Mouse (Mus musculus) liver, embryonic 16.5 days (tissue): ENCODE data around the gene Pgbd5. TPM values are rescaled to one million over a fixed set of nuclear protein-coding genes. Genes with fewer than 3 reads are reported as not detected.

Experiments used
- ATAC-seq: fragments of 200-750 bp; cut with Nextera tagmentation; 2 replicates; pipeline ENCODE4 v1.8.0; 2017; ENCODE audit warnings: low read depth, mild to moderate bottlenecking, moderate number of reproducible peaks, moderate library complexity
- H3K27ac ChIP-seq: fragments of 300-500 bp; sonication (generic); 2 replicates; pipeline ENCODE4 v1.5.1; 2014; ENCODE audit warnings: mild to moderate bottlenecking, low read length
- H3K27me3 ChIP-seq: fragments of 300-500 bp; sonication (generic); 2 replicates; pipeline ENCODE4 v1.6.1; 2014; ENCODE audit warnings: low read depth, low read length, mixed read lengths; ENCODE audit not compliant: control insufficient read depth, insufficient read depth
- H3K36me3 ChIP-seq: fragments of 300-500 bp; sonication (generic); 2 replicates; pipeline ENCODE4 v1.6.1; 2014; ENCODE audit warnings: mild to moderate bottlenecking; ENCODE audit not compliant: control insufficient read depth, insufficient read depth
- H3K4me1 ChIP-seq: fragments of 300-500 bp; sonication (generic); 2 replicates; pipeline ENCODE4 v1.6.1; 2014; ENCODE audit warnings: low read depth, low read length, mixed read lengths; ENCODE audit not compliant: control insufficient read depth
- H3K4me2 ChIP-seq: fragments of 300-500 bp; sonication (generic); 2 replicates; pipeline ENCODE4 v1.6.1; 2014; ENCODE audit warnings: low read depth, low read length, mixed read lengths
- H3K4me3 ChIP-seq: fragments of 300-500 bp; sonication (generic); 2 replicates; pipeline ENCODE4 v1.5.1; 2014; ENCODE audit warnings: low read depth, mild to moderate bottlenecking, low read length
- H3K9ac ChIP-seq: fragments of 300-500 bp; sonication (generic); 2 replicates; pipeline ENCODE4 v1.6.1; 2014; ENCODE audit warnings: low read depth, low read length
- H3K9me3 ChIP-seq: fragments of 300-500 bp; sonication (generic); replicated peaks from 2 replicates; pipeline ENCODE4 v1.6.1; 2016; ENCODE audit warnings: low read length; ENCODE audit not compliant: control insufficient read depth
- WGBS: fragments of 180-500 bp; shearing (Covaris S2); extraction: QIAGEN DNeasy Blood & Tissue Kit; methylation state at CpG from one replicate; pipeline ENCODE4 v1.1.7; 2014; ENCODE audit not compliant: insufficient replicate concordance; 5-methylcytosine and 5-hydroxymethylcytosine counted together
- polyA plus RNA-seq: library from polyadenylated mRNA; unstranded; fragments of >200 nt; fragmentation: Nextera tagmentation; extraction: Ambion mirVana; gene quantifications from 2 replicates; pipeline ENCODE4 v1.2.1, GENCODE M21; 2015

The Pgbd5 gene
- polyA plus RNA-seq, 1 experiment from 2014 or later = 0.11 TPM

GRCm38 (mm10) chr8:124416646-124417045 lies 22.8 kb downstream of the Pgbd5 start:
- H3K9ac ChIP-seq = no peak overlapping the region
- H3K9me3 ChIP-seq = no peaks in the 10 kb centered on the region
- H3K27ac ChIP-seq = no peak overlapping the region
- no peak overlapping the region for H3K4me3 ChIP-seq
- no peaks in the 10 kb centered on the region for H3K4me1 ChIP-seq
- ATAC-seq = no peak
- 62% methylated on average over 7 of the region's 7 CpGs for WGBS
- H3K4me2 ChIP-seq = no peak overlapping the region
- no peaks in the 10 kb centered on the region for H3K36me3 ChIP-seq
- no peaks in the 10 kb centered on the region for H3K27me3 ChIP-seq

- no peaks in the 10 kb centered on the region for H3K9me3 ChIP-seq
- H3K4me2 ChIP-seq = no peak overlapping the region
- H3K27ac ChIP-seq = no peak overlapping the region
- no peaks in the 10 kb centered on the region for H3K27me3 ChIP-seq
- H3K4me3 ChIP-seq = no peak overlapping the region
- WGBS = 42% methylated on average over 3 of the region's 3 CpGs
- H3K4me1 ChIP-seq = no peaks in the 10 kb centered on the region
- no peak overlapping the region for H3K9ac ChIP-seq
- no peaks in the 10 kb centered on the region for H3K36me3 ChIP-seq
- ATAC-seq = no peak
Measured at GRCm38 (mm10) chr8:124415789-124416188, 23.7 kb downstream of the Pgbd5 start.

- whole genome bisulfite sequencing = 68% methylated on average over 8 of the region's 8 CpGs
- H3K36me3 ChIP-seq = no peaks in the 10 kb centered on the region
- H3K27ac ChIP-seq = no peak overlapping the region
- no peak for ATAC-seq
- H3K4me2 ChIP-seq = no peak overlapping the region
- no peaks in the 10 kb centered on the region for H3K27me3 ChIP-seq
- no peak overlapping the region for H3K9ac ChIP-seq
- no peaks in the 10 kb centered on the region for H3K9me3 ChIP-seq
- no peaks in the 10 kb centered on the region for H3K4me1 ChIP-seq
- no peak overlapping the region for H3K4me3 ChIP-seq
Measured at GRCm38 (mm10) chr8:124415002-124415401, 24.5 kb downstream of the Pgbd5 start.

GRCm38 (mm10) chr8:124413244-124413965 lies 26.1 kb downstream of the Pgbd5 start:
- H3K36me3 ChIP-seq = no peaks in the 10 kb centered on the region
- WGBS = 52% methylated on average over 11 of the region's 11 CpGs
- no peaks in the 10 kb centered on the region for H3K4me1 ChIP-seq
- H3K27me3 ChIP-seq = no peaks in the 10 kb centered on the region
- H3K4me2 ChIP-seq = no peak overlapping the region
- no peak overlapping the region for H3K9ac ChIP-seq
- H3K9me3 ChIP-seq = no peaks in the 10 kb centered on the region
- no peak overlapping the region for H3K27ac ChIP-seq
- no peak for ATAC-seq
- no peak overlapping the region for H3K4me3 ChIP-seq

- Histone ChIP-seq H3K4me1 (no peaks in the 10 kb centered on the region), H3K4me2 (no peak overlapping the region), H3K27me3 (no peaks in the 10 kb centered on the region), H3K9ac (no peak overlapping the region), H3K9me3 (no peaks in the 10 kb centered on the region), H3K36me3 (no peaks in the 10 kb centered on the region), H3K4me3 (no peak overlapping the region), H3K27ac (no peak overlapping the region)
- WGBS = 66% methylated on average over 19 of the region's 19 CpGs
- ATAC-seq = no peak
Measured at GRCm38 (mm10) chr8:124412496-124413243, 26.8 kb downstream of the Pgbd5 start.

- H3K4me3 ChIP-seq = no peak overlapping the region
- no peaks in the 10 kb centered on the region for H3K4me1 ChIP-seq
- H3K4me2 ChIP-seq = no peak overlapping the region
- H3K9me3 ChIP-seq = no peaks in the 10 kb centered on the region
- H3K36me3 ChIP-seq = no peaks in the 10 kb centered on the region
- no peak overlapping the region for H3K9ac ChIP-seq
- no peak overlapping the region for H3K27ac ChIP-seq
- 60% methylated on average over 11 of the region's 12 CpGs for WGBS
- H3K27me3 ChIP-seq = no peaks in the 10 kb centered on the region
- no peak for ATAC-seq
Measured at GRCm38 (mm10) chr8:124404471-124405260, 34.8 kb downstream of the Pgbd5 start.

- WGBS = 41% methylated on average over 3 of the region's 3 CpGs
- no peak for ATAC-seq
Measured at GRCm38 (mm10) chr8:124403876-124404275, 35.6 kb downstream of the Pgbd5 start.

GRCm38 (mm10) chr8:124399403-124399861 lies 40.0 kb downstream of the Pgbd5 start:
- WGBS = 68% methylated on average over 11 of the region's 11 CpGs
- Histone ChIP-seq H3K9ac (no peak overlapping the region), H3K36me3 (no peaks in the 10 kb centered on the region), H3K9me3 (no peaks in the 10 kb centered on the region), H3K27me3 (no peaks in the 10 kb centered on the region), H3K4me3 (no peak overlapping the region), H3K27ac (no peak overlapping the region), H3K4me1 (no peaks in the 10 kb centered on the region), H3K4me2 (no peak overlapping the region)
- ATAC-seq = no peak

More at GRCm38 (mm10) chr8:124403876-124404275, 35.6 kb downstream of the Pgbd5 start:
- H3K36me3 ChIP-seq = no peaks in the 10 kb centered on the region
- no peak overlapping the region for H3K4me3 ChIP-seq
- H3K4me2 ChIP-seq = no peak overlapping the region
- H3K4me1 ChIP-seq = no peaks in the 10 kb centered on the region
- no peaks in the 10 kb centered on the region for H3K27me3 ChIP-seq
- no peak overlapping the region for H3K9ac ChIP-seq
- no peaks in the 10 kb centered on the region for H3K9me3 ChIP-seq
- H3K27ac ChIP-seq = no peak overlapping the region
